Mouse (Mus musculus) hindbrain, embryonic 11.5 days (tissue): ENCODE data around the gene Nfkbie. TPM values are rescaled to one million over a fixed set of nuclear protein-coding genes. Genes with fewer than 3 reads are reported as not detected.
A peak's percentile ranks its signal among the peaks of the same experiment; 100 is the strongest.

Experiments used
- ATAC-seq: fragments of 200-750 bp; cut with Nextera tagmentation; 2 replicates; pipeline ENCODE4 v1.8.0; 2017; ENCODE audit warnings: mild to moderate bottlenecking, moderate TSS enrichment, moderate library complexity; ENCODE audit not compliant: low FRiP score
- DNase-seq: peaks from one replicate; pipeline ENCODE4 v3.0.0-alpha.2; 2015; ENCODE audit warnings: low spot score
- H3K27ac ChIP-seq: fragments of 300-500 bp; sonication (generic); 2 replicates; pipeline ENCODE4 v1.5.1; 2014; ENCODE audit warnings: mild to moderate bottlenecking, low read depth, low read length
- H3K27me3 ChIP-seq: fragments of 300-500 bp; sonication (generic); 2 replicates; pipeline ENCODE4 v1.6.1; 2014; ENCODE audit warnings: mild to moderate bottlenecking, low read length, moderate library complexity, mixed read lengths; ENCODE audit not compliant: control insufficient read depth, insufficient read depth
- H3K36me3 ChIP-seq: fragments of 300-500 bp; sonication (generic); 2 replicates; pipeline ENCODE4 v1.6.1; 2014; ENCODE audit warnings: mild to moderate bottlenecking, low read length, moderate library complexity, mixed read lengths; ENCODE audit not compliant: control insufficient read depth, insufficient read depth
- H3K4me1 ChIP-seq: fragments of 300-500 bp; sonication (generic); replicated peaks from 2 replicates; pipeline ENCODE4 v1.6.1; 2014; ENCODE audit warnings: low read length, mixed read lengths; ENCODE audit not compliant: control insufficient read depth, insufficient read depth
- H3K4me2 ChIP-seq: fragments of 300-500 bp; sonication (generic); replicated peaks from 2 replicates; pipeline ENCODE4 v1.6.1; 2014; ENCODE audit warnings: mild to moderate bottlenecking, low read depth, low read length
- H3K4me3 ChIP-seq: fragments of 300-500 bp; sonication (generic); 2 replicates; pipeline ENCODE4 v1.5.1; 2014; ENCODE audit warnings: low read depth, low read length
- H3K9ac ChIP-seq: fragments of 300-500 bp; sonication (generic); 2 replicates; pipeline ENCODE4 v1.6.1; 2014; ENCODE audit warnings: low read depth, low read length
- H3K9me3 ChIP-seq: fragments of 300-500 bp; sonication (generic); 2 replicates; pipeline ENCODE4 v1.6.1; 2016; ENCODE audit warnings: low read length; ENCODE audit not compliant: control insufficient read depth
- WGBS: fragments of 180-500 bp; shearing (Covaris S2); extraction: QIAGEN DNeasy Blood & Tissue Kit; methylation state at CpG from one replicate; pipeline ENCODE4 v1.1.7; 2014; 5-methylcytosine and 5-hydroxymethylcytosine counted together
- polyA plus RNA-seq: library from polyadenylated mRNA; unstranded; fragments of >200 nt; fragmentation: Nextera tagmentation; extraction: Ambion mirVana; gene quantifications from 2 replicates; pipeline ENCODE4 v1.2.1, GENCODE M21; 2014

Gene Nfkbie
- polyA plus RNA-seq, 1 experiment from 2014 or later = 9.0 TPM

DNA sequence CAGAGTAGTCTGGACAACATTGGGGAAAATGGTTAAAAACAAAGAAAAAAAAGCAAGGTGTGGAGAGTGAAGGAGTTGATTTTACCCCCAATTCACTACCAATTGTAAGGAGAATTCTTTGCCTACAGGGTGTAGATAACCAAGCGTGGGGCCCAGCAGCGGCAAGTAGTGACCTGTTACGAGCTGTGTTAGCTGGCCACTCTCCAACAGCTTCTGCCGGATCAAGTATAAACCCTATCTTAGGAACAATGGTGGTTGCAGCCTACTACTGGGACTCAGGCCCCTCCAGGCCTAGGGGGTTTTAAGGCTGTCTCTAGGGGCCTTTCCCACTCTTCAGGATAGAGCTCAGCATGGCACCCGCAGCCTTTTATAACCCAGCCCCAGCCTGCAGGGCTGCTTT is 22.7 kb downstream of the Nfkbie start:
- no peaks in the 10 kb centered on the region for H3K27me3 ChIP-seq
- H3K4me2 ChIP-seq = no peak overlapping the region
- H3K4me1 ChIP-seq = no peaks in the 10 kb centered on the region
- DNase-seq (no peak), ATAC-seq (no peak)
- no peaks in the 10 kb centered on the region for H3K9me3 ChIP-seq
- 74% methylated on average over 5 of the region's 5 CpGs for WGBS
- no peak overlapping the region for H3K4me3 ChIP-seq
- H3K9ac ChIP-seq = no peak overlapping the region
- no peak overlapping the region for H3K27ac ChIP-seq
- no peaks in the 10 kb centered on the region for H3K36me3 ChIP-seq

DNA sequence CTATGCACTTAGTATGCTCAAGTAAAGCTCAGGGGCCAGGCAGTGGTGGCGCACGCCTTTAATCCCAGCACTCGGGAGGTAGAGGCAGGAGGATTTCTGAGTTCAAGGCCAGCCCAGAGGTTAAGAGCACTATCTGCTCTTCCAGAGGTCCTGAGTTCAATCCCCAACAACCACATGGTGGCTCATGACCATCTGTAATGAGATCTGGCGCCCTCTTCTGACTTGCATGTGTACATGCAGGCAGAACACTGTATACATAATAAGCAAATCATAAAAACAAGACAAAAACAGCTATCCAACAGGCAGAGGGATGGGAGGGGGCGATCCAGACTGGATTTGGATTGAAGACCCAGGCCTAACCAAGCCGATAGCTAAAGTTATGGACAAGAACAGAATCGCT is 23.3 kb downstream of the Nfkbie start:
- DNase-seq (peak; percentile 40), ATAC-seq (no peak)
- no peak overlapping the region for H3K9ac ChIP-seq
- no peaks in the 10 kb centered on the region for H3K9me3 ChIP-seq
- H3K27me3 ChIP-seq = no peaks in the 10 kb centered on the region
- H3K27ac ChIP-seq = no peak overlapping the region
- H3K4me3 ChIP-seq = no peak overlapping the region
- H3K4me2 ChIP-seq = no peak overlapping the region
- no peaks in the 10 kb centered on the region for H3K4me1 ChIP-seq
- no peaks in the 10 kb centered on the region for H3K36me3 ChIP-seq
- 73% methylated on average over 7 of the region's 7 CpGs for whole genome bisulfite sequencing

GRCm38 (mm10) chr17:45579554-45579953 is 24.1 kb downstream of the Nfkbie start:
- WGBS = 88% methylated on average over 4 of the region's 4 CpGs

GRCm38 (mm10) chr17:45580958-45581477 is 25.5 kb downstream of the Nfkbie start:
- H3K27ac ChIP-seq = no peak overlapping the region

More at GRCm38 (mm10) chr17:45579554-45579953, 24.1 kb downstream of the Nfkbie start:
- no peaks in the 10 kb centered on the region for H3K9me3 ChIP-seq
- no peak overlapping the region for H3K27ac ChIP-seq
- H3K27me3 ChIP-seq = no peaks in the 10 kb centered on the region
- H3K4me3 ChIP-seq = no peak overlapping the region
- H3K9ac ChIP-seq = no peak overlapping the region
- no peak for ATAC-seq
- H3K36me3 ChIP-seq = no peaks in the 10 kb centered on the region
- H3K4me2 ChIP-seq = no peak overlapping the region
- DNase-seq = no peak
- no peaks in the 10 kb centered on the region for H3K4me1 ChIP-seq

DNA sequence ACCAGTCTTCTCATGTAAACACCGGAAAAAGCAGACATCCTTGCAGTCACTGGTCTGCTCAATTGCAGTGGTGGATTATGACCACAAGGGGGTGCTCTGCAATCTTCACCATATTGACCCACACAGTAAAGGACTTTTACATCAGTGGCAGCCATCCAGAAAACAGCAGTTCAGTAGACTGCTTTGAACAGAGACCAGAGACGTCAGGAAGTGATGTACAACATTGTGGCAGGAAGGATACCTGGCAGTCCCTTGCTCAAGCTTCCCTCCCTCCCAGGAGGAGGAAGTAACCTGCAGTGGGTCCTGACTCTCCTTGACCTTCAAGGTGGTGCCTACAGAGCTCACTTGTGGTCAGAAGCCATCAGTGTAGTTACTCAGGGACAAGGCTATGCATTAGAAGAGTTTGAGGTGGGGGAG is 26.1 kb downstream of the Nfkbie start:
- ATAC-seq = peak; percentile 28; the same call in 1 of the 2 replicates
- Histone ChIP-seq H3K4me1 (0 out of 2 replicates have a peak, but pooled peaks cover 4% of the 10 kb centered on the region), H3K36me3 (no peaks in the 10 kb centered on the region), H3K9me3 (no peaks in the 10 kb centered on the region), H3K27ac (no peak overlapping the region), H3K9ac (no peak overlapping the region), H3K4me2 (no peak overlapping the region), H3K4me3 (no peak overlapping the region), H3K27me3 (no peaks in the 10 kb centered on the region)
- DNase-seq = peak; percentile 80
- WGBS = 21% methylated on average over 2 of the region's 2 CpGs

More at GRCm38 (mm10) chr17:45580958-45581477, 25.5 kb downstream of the Nfkbie start:
- no peaks in the 10 kb centered on the region for H3K9me3 ChIP-seq
- H3K27me3 ChIP-seq = no peaks in the 10 kb centered on the region
- peak; percentile 41 for DNase-seq
- no peak overlapping the region for H3K4me3 ChIP-seq
- no peaks in the 10 kb centered on the region for H3K36me3 ChIP-seq
- H3K9ac ChIP-seq = no peak overlapping the region
- H3K4me2 ChIP-seq = no peak overlapping the region
- no peak for ATAC-seq
- 0 out of 2 replicates have a peak, but pooled peaks cover 4% of the 10 kb centered on the region for H3K4me1 ChIP-seq
- WGBS = 47% methylated on average over 12 of the region's 12 CpGs

DNA sequence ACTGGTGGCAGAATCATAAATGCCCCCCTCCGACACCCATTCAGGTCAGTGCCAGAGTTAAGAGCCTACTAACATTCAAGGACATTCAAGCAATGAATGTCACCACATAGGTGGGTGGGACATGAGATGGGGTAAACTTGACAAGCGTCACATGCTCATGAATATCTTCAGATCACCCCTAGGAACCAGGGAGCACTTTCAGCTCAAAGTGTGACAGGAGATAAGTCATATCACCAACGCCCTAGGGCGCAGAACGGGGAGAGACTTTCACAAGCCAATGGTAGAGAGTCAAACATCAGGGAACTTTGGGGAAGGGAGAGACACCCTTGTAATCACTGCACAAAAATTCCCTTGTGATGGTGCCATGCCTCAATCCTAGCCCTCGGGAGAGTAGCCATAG is 26.7 kb downstream of the Nfkbie start:
- no peak for ATAC-seq
- no peak overlapping the region for H3K4me3 ChIP-seq
- H3K4me2 ChIP-seq = no peak overlapping the region
- WGBS = 91% methylated on average over 6 of the region's 6 CpGs
- H3K27me3 ChIP-seq = no peaks in the 10 kb centered on the region
- H3K27ac ChIP-seq = no peak overlapping the region
- H3K9ac ChIP-seq = no peak overlapping the region
- H3K4me1 ChIP-seq = 0 out of 2 replicates have a peak, but pooled peaks cover 4% of the 10 kb centered on the region
- H3K36me3 ChIP-seq = no peaks in the 10 kb centered on the region
- no peaks in the 10 kb centered on the region for H3K9me3 ChIP-seq
- DNase-seq = no peak

DNA sequence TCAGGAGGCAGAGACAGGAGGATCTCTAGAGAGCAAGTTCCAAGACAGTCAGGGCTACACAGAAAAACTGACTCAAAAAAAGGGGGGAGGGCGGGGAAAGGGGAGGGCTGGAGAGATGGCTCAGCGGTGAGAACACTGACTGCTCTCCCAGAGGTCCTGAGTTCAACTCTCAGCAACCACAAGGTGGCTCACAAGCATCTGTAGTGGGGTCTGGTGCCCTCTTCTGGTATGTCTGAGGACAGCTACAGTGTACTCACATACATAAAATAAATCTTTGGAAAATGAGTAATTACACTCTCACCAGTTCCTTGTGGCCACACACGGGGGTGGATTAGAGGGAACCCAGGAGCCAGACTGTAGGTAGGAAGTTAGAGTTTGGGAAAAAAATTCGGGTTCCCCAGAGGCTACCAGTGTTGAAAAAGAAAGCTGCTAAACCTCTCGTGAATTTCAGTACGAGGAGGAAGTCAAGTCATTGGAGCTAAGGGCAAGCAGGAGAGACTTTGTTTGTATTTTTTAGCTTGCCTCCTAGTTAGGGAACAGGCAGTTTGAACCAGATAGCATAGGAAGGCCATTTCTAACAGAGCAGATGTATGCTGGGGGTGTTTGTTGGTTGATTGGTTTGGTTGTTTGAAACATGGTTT is 27.3 kb downstream of the Nfkbie start:
- Histone ChIP-seq H3K4me1 (0 out of 2 replicates have a peak, but pooled peaks cover 4% of the 10 kb centered on the region), H3K27me3 (no peaks in the 10 kb centered on the region), H3K9ac (no peak overlapping the region), H3K4me3 (no peak overlapping the region), H3K4me2 (no peak overlapping the region), H3K9me3 (no peaks in the 10 kb centered on the region), H3K27ac (no peak overlapping the region), H3K36me3 (no peaks in the 10 kb centered on the region)
- DNase-seq (no peak), ATAC-seq (no peak)
- WGBS = 72% methylated on average over 6 of the region's 6 CpGs

DNA sequence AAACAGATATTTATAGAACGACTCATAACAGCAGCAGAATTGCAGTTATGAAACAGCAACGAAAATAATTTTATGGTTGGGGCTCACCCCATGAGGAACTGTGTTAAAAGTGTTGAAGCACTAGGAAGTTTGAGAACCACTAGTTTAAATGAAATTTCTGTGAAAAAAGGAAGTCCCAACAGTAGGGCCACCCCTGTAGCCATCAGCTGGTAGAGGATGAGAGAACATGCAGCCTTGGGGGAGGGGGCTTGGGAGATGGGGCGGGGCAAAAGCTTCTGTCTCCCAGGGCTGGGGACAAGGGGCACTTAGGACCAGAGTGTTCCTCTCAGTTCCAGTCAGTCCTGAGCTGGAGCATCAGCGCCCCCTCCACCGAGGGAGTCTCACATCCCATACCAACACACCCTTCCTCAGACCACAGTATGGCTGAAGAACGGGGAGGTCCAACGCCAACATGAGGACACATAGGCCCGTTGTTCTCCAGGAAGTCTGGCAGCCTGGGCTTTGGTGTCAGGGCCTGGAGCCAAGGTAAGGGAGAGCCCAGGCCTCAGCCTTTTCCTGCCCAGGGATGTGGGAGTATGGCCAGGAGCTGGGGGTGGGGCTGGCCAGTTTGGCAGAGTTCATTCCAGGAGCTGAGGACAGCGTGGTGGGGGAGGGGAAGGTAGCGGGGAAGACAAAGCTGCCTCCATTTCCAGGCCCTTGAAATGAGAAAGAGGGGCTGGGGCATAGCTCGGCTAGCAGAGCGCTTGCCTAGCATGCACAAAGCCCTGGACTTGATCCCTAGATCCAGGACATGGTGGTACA is 28.8 kb downstream of the Nfkbie start:
- WGBS = 48% methylated on average over 12 of the region's 12 CpGs
- H3K36me3 ChIP-seq = no peaks in the 10 kb centered on the region
- H3K4me1 ChIP-seq = 0 out of 2 replicates have a peak, but pooled peaks cover 4% of the 10 kb centered on the region
- 0 out of 2 replicates have a peak overlapping the region, but pooled peaks have one; percentile 37 for H3K27ac ChIP-seq
- no peak overlapping the region for H3K4me2 ChIP-seq
- ATAC-seq = peak; percentile 17; the same call in 1 of the 2 replicates
- no peak overlapping the region for H3K4me3 ChIP-seq
- H3K9ac ChIP-seq = no peak overlapping the region
- no peak for DNase-seq
- no peaks in the 10 kb centered on the region for H3K9me3 ChIP-seq
- no peaks in the 10 kb centered on the region for H3K27me3 ChIP-seq
